Mouse (Mus musculus): ENCODE measurements around the gene Gsdmc4.
"Not testable (repeated sequence)": the region's sequence is repeated elsewhere in the genome, so short reads cannot be mapped to it uniquely, and the experiment has no call there.

Gene Gsdmc4

DNA sequence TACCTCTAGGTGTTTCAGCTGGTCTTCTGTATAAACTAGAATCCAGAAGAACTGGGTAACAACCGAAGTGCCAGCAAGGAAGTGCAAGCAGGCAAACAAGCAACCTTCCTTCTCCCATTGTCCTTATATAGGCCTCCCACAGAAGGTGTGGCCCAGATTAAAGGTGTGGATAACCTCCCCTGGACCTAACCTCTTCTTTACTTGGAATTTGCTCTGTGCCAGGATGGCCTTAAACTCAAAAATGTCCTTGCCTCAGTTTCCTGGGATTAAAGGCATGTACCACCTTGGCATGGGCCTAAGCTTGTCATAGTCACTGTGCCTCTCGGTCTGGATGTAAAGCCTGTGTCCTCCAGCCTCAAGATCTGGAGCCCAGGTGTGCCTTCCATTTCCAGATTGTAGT, at the start of gene Gsdmc4:
Gene Gsdmc4, minus strand, starts transcription at position 101 of the 400 bp plus-strand sequence.
- not testable (repeated sequence) for DNase-seq

DNA sequence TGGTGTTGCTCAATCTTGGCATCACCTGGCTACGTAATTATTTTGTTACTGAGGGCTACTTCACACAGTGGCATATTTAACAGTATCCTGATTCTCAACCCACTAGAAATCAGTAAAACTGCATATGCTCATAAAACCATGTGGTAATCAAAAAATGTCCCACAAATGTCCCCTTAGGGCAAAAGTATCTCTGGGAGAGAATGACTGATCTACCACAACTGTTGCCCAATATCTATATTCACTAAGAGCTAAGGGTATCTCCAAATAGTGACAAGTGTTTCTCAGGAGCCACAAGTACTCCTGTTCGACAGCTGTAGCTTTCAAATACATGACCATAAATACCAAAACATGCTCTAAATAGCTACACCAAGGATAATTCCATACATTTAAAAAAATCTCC, 48.4 kb upstream of the Gsdmc4 start:
- no peak for DNase-seq

DNA sequence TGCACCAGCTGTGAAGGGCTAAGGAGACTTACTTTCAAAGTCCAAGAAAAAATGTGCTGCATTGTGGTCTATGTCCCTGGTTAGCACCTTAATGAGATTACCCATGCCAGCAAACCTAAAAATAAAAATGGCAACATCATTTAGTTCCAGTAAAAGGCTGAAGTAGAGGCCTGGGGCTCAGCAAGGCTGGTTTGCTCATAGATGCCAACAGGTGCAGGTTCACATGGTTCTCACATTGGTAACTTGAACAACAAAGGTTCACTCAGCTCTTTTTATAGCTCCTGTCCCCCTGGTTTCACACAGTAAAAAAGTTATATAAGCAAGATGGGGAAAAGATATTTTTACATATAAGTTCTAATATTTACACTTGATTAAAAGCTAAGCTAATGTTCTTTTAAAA, 45.5 kb upstream of the Gsdmc4 start:
- no peak for DNase-seq

DNA sequence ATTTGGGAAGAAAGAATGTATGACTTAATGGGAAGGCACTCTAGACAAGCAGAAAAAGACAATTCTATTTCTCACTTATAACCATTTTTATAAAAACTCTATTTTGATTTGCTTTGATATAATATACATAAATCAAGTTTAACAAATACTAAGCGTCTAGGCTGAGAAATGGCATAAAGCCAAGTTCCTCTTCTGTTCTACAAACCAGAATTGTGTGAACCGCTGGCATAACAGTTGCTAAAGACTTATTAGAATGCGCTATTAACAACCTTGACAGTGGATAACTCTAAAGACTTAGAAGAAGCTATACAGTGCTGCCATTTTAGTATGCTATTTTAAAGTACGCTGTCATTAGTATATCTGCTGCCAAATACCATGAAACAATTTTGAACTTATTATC, 41.2 kb upstream of the Gsdmc4 start:
- DNase-seq, result no peak

DNA sequence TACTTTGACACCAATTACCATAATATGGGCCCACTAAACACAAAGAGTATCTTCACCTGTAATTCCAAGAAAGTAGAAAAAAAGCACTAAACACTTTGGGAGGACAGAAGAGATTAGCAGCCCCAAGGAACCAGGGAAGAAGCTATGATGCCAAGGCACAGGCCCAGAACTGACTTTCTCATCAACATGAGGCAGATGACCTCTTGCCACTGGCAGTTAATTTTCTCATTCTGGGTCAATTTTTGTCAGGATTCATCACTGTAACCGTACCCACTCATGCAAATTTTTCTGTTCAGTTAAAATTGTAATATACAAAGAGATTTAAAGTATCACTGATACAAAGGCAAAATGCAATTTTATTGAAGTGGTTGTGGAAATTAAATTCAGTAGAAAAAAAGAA, 29.1 kb upstream of the Gsdmc4 start:
- no peak for DNase-seq

DNA sequence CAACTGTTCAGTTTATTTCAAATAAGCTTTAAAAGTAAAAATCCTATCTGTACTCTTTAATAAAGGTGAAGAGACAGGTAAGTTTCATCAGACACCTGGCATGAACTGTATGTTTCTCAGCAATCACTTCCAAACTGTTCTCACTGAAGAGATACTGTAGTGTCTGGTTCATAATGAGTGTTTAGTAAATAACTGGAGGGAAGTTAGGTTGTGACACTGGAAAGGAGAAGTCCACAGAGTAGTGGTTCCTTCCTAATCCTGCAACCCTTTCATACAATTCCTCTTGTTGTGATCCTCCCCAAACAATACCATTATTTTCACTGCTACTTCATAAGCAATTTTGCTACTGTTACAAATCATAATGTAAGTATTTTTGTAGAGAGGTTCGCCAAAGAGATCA, 20.6 kb upstream of the Gsdmc4 start:
- no peak for DNase-seq

DNA sequence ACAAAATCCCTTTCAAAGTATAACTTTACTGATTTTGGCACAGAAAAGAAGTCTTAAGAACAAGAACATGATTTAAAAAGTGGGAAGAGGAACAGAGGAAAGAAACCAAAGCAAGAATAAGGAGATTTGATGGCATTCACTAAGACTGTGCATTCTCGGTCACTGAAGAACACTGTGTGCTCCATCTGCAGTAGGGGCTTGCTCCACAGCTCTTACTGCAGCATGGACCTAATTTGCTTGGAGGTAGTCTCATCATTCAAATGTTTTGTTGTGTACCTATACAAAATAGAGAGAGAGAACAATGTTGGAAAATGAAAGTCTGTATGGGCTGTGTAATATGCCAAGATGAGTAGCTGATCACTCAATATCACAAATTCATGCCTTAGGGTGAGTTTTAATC, 19.3 kb upstream of the Gsdmc4 start:
- no peak for DNase-seq

DNA sequence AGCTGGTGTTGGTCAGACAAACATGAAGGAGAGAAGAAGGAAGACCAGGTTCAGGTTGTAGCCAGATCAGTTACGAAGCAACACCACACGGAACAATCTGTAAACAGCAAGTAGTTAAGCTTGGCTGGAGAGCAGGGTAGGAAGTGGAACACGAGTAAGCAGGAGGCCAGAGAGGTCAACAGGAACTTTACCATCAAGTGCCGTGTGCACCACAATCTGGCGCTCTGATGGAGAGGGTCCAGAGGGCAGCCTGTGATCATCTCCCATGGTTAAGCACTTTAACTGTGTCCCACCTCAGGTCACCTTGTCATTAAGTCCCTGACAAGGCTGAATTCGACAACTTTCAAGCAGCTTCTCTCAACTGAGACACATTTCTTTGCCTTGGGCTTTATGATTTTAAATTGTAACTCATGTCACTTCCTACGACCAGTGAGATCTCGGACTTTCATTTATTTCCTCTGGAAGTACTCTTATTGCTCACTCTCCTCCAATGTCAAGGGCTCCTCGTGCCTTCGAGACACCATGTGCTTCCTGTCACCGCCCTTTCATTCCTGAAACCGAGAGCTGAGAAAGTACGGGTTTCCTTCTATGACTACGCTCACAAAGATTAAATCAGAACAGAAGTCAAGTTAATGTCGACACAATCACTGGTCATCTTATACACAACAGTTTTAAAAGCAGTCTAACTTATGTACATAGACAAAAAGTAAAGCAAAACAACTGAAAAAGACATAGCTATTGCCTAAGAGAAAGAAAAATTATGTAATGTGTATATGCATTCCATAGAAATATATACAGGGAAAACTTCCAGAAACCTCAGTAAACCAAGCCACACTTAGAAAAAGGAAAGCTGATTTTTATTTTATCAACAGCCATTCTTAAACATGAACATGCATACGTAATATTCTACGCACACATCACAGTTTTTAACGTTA, 18.3 kb upstream of the Gsdmc4 start:
- no peak for DNase-seq

DNA sequence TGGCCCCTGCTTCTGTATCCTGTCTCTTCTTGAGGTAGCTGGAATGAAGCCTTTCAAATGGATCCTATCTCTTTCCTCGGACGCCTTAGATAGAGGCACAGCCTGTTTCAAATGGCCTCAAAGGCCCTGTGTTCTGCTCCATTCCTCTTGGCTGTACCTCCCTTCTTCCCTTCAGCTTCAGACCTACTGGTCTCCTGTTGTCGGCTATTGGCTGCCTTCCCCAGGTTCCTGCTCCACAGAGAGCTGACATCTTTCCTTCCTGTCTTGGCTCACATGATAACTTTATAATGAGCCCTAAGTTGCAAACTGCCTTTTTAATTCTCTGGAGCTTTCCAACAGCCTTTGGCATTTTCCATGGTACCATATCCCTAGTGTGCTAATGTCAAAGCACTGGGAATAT, 14.1 kb upstream of the Gsdmc4 start:
- DNase-seq, result no peak

DNA sequence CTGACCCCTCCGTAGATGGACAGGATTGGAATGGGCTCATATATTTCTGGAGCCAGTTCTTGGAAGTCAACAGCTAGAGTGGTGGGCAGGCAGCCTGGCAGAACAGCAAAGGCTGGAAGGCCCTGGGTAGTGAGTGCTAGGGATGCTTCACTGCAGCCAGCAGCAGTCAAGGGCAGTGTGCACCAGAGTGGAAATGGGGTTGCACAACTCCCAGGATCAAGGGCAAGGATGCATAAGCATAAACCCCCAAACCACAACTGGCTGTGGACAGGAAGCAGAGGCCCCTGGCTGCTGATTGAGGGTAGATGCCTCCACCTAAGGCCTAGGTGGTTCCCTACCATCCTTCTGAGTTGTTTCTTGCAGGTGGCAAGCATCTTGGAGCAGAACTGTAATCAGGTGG, 12.4 kb upstream of the Gsdmc4 start:
- no peak for DNase-seq

DNA sequence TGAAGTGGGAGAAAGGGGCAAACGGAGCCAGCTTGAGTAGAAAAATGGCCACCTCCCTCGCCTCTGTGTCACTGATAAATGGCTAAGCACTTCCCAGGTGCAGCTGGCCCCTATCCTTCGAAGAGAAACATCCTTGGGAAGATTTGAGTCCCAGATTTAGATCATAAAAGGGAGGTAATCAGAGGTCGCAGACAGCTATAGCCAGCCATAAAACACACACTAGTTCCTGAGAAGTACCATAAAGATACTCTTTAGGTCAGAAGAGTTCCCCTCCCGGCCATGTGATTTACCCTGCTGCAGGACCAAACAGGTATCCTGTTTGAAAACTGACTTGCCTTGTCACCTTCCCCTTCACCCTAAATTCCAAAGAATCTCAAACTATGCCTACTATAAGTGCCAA, 9.5 kb upstream of the Gsdmc4 start:
- DNase-seq, result not testable (repeated sequence)

DNA sequence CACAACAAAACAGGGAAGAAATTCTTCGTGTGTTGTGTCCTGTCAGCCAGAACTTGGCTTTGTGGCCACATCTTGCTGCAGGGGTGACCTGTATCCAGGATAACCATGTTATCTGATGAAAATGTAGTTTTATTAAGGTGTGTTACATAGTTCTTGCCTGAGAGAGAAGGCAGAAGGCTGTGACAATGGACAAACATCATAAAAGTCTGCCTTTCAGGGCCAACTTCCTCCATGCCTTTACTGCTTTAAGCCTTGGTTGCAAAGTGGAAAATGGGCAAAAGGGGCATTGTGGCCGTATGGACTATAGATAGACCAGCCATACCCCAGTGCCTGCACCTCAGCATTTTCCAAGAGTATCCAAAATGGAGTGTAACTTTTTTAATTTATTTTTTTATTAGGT, 7.6 kb upstream of the Gsdmc4 start:
- DNase-seq, result not testable (repeated sequence)

DNA sequence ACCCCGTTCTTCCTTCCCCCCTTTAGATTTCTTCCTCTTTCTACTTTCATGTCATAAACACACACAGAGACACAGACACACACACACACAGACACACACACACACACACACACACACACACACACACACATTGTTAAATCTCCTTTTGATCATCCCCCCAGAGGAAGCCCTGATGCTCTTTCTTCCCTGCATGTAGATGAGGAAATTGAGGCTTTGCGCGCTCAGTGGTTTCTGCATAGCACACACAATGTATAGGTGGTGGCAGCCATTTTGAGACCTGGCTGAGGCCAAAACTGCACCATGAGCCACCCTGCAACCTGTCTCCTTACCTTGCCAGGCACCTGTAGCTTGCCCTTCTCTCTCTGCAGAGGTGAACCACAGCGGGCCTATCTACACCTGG, 4.5 kb upstream of the Gsdmc4 start:
- DNase-seq, result not testable (repeated sequence)

DNA sequence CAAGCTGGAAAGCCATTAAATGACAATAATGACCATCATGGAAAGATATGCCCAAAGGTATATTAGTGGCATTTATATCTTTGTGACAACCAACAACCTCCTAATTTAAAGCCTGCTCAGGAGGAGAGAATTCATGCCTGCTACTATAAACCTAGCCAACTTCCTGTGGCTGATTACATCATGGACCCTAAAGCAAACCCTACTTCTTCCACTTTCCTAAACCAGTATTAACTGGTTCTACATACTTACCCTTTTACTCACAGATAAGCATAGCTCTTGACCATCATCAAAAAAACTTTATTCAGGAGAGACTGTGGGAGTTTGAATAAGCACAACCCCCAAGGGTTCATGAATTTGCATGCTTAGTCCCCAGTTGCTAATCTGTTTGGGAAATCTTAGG, 2.2 kb downstream of the Gsdmc4 start:
- DNase-seq, result not testable (repeated sequence)

DNA sequence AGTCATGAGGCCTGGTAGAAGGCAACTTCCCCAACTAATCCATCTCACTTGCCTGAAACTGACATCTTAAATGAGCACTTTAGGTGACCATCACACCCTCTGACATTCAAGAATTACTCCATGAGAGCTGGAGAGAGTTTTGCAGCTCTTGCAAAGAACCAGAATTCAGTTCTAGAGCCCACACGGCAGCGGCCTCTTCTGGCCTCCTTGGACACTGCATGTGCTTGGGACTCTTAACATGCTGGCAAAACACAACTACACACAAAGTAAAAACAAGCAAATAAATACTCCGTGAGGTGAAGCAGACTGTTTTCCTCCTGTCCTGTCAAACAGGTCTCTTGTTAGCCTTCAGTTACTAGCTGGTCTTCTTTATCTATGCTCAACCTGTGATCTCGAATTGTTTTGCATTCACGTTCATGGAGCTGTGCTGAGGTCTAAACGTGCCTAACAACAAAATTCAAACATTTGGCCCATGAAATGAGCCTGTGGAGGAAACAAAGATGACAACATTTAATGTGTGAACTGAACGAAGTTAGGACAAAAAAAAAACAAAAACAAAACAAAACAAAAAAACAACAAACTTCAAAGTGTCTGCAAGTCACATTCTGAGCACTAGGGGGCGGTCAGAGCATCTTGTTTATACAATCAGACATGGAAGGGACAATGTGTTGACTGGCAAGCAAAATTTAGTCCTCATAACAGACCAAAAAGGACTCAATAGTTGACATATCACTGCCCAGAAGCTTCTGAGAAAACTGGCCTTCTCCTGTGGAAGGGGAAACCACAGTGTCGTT, 16.3 kb downstream of the Gsdmc4 start:
- peak; percentile 39 for DNase-seq

DNA sequence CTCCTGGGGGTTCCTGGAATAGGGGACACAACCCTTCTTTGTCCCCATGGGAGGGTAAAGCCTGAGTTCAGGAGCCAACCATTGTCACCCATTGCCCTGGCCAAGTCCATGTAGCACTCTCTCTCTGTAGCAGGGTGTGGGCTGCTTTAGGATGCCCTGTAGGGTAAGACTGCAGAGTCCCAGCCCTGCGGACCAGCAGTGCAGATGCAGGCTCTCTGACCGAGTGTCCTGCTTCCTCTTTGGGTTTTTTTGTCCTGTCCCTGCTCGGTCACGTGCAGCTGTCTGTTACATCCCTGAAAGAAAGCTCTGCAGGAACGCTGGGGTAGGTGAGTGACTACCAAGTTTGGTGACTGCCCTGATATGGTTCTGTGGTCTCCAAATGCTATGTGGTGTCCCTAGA, 23.7 kb downstream of the Gsdmc4 start:
- DNase-seq, result not testable (repeated sequence)

DNA sequence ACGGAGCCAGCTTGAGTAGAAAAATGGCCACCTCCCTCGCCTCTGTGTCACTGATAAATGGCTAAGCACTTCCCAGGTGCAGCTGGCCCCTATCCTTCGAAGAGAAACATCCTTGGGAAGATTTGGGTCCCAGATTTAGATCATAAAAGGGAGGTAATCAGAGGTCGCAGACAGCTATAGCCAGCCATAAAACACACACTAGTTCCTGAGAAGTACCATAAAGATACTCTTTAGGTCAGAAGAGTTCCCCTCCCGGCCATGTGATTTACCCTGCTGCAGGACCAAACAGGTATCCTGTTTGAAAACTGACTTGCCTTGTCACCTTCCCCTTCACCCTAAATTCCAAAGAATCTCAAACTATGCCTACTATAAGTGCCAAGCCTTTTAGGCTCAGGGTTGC, 24.1 kb downstream of the Gsdmc4 start:
- not testable (repeated sequence) for DNase-seq

DNA sequence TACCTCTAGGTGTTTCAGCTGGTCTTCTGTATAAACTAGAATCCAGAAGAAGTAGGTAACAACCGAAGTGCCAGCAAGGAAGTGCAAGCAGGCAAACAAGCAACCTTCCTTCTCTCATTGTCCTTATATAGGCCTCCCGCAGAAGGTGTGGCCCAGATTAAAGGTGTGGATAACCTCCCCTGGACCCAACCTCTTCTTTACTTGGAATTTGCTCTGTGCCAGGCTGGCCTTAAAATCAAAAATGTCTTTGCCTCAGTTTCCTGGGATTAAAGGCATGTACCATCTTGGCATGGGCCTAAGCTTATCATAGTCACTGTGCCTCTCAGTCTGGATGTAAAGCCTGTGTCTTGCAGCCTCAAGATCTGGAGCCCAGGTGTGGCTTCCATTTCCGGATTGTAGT, 33.6 kb downstream of the Gsdmc4 start, which contains the start of gene Gsdmc3:
Gene Gsdmc3, minus strand, starts transcription at position 101 of the 400 bp plus-strand sequence.
- DNase-seq, result not testable (repeated sequence)

DNA sequence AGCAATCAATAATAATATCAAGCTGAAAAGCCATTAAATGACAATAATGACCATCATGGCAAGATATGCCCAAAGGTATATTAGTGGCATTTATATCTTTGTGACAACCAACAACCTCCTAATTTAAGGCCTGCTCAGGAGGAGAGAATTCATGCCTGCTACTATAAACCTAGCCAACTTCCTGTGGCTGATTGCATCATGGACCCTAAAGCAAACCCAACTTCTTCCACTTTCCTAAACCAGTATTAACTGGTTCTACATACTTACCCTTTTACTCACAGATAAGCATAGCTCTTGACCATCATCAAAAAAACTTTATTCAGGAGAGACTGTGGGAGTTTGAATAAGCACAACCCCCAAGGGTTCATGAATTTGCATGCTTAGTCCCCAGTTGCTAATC, 35.9 kb downstream of the Gsdmc4 start:
- not testable (repeated sequence) for DNase-seq

DNA sequence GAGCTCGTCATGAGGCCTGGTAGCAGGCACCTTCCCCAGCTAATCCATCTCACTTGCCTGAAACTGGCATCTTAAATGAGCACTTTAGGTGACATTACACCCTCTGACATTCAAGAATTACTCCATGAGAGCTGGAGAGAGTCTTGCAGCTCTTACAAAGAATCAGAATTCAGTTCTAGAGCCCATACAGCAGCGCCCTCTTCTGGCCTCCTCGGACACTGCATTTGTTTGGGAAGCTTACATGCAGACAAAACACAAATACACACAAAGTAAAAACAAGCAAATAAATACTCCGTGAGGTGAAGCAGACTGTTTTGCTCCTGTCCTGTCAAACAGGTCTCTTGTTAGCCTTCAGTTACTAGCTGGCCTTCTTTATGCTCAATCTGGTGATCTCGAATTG, 50.1 kb downstream of the Gsdmc4 start:
- DNase-seq, result not testable (repeated sequence)

Data from cerebellum, adult 8-10 months (tissue).